Mouse (Mus musculus) common myeloid progenitor, adult 5-6 weeks (primary cell): ENCODE measurements at regions not wholly inside any gene's neighbourhood (a gene's known extent, or its start where the extent isn't known, plus 50 kb on each side); places are given as distances from the start of the nearest gene placed in this dataset.
A peak's percentile ranks its signal among the peaks of the same experiment; 100 is the strongest.
"Not testable (repeated sequence)": the region's sequence is repeated elsewhere in the genome, so short reads cannot be mapped to it uniquely, and the experiment has no call there.

ENCODE experiments used
- ATAC-seq: replicated peaks from 2 replicates; pipeline ENCODE4 v1.8.0; 2016; ENCODE audit warnings: low read depth, mild to moderate bottlenecking, moderate TSS enrichment, inconsistent platforms; ENCODE audit not compliant: poor library complexity, severe bottlenecking

GRCm38 (mm10) chr15:41920270-41920669, 1786.1 kb downstream of the 9330182O14Rik start:
- no peak for ATAC-seq

- ATAC-seq, result no peak
These were observed 1802.5 kb downstream of the 9330182O14Rik start for GRCm38 (mm10) chr15:41936697-41937096.

- ATAC-seq, result no peak
These were observed 1811.1 kb downstream of the 9330182O14Rik start for GRCm38 (mm10) chr15:41945226-41945625.

GRCm38 (mm10) chr15:41947888-41948287, 1813.7 kb downstream of the 9330182O14Rik start:
- ATAC-seq, result no peak

GRCm38 (mm10) chr15:41948347-41949093, 1814.4 kb downstream of the 9330182O14Rik start:
- peak; percentile 85 for ATAC-seq

GRCm38 (mm10) chr15:41949094-41949461, 1814.9 kb downstream of the 9330182O14Rik start:
- ATAC-seq, result no peak

- peak; percentile 76 for ATAC-seq
These were observed 1817.1 kb downstream of the 9330182O14Rik start for GRCm38 (mm10) chr15:41951276-41951675.

GRCm38 (mm10) chr15:41960597-41960996, 1826.4 kb downstream of the 9330182O14Rik start:
- no peak for ATAC-seq

GRCm38 (mm10) chr15:41970877-41971276, 1836.7 kb downstream of the 9330182O14Rik start:
- ATAC-seq, result peak; percentile 29; the same call in 1 of the 2 replicates

GRCm38 (mm10) chr15:41973263-41973662, 1839.1 kb downstream of the 9330182O14Rik start:
- peak; percentile 93 for ATAC-seq

- no peak for ATAC-seq
These were observed 1843.0 kb downstream of the 9330182O14Rik start for GRCm38 (mm10) chr15:41977196-41977595.

GRCm38 (mm10) chr15:41977649-41978231, 1843.6 kb downstream of the 9330182O14Rik start:
- ATAC-seq, result no peak

- no peak for ATAC-seq
These were observed 1849.1 kb downstream of the 9330182O14Rik start for GRCm38 (mm10) chr15:41983261-41983660.

- ATAC-seq, result no peak
These were observed 1850.1 kb downstream of the 9330182O14Rik start for GRCm38 (mm10) chr15:41984267-41984666.

GRCm38 (mm10) chr15:41986264-41986663, 1852.1 kb downstream of the 9330182O14Rik start:
- ATAC-seq, result no peak

- no peak for ATAC-seq
These were observed 1854.9 kb downstream of the 9330182O14Rik start for GRCm38 (mm10) chr15:41989065-41989464.

GRCm38 (mm10) chr15:41991816-41992215, 1857.7 kb downstream of the 9330182O14Rik start:
- ATAC-seq, result no peak

- ATAC-seq, result not testable (repeated sequence)
These were observed 1898.1 kb downstream of the 9330182O14Rik start for GRCm38 (mm10) chr15:42032286-42032685.

GRCm38 (mm10) chr15:42047088-42047976, 1913.2 kb downstream of the 9330182O14Rik start:
- no peak for ATAC-seq

GRCm38 (mm10) chr15:42056772-42057171, 1922.6 kb downstream of the 9330182O14Rik start:
- ATAC-seq, result no peak
